In genomic region chr10:81330007-81330406, GRCm38 (mm10) we compare ENCODE assay signal across 8 mouse cellular contexts. TPM values are rescaled to one million over a fixed set of nuclear protein-coding genes. Genes with fewer than 3 reads are reported as not detected.
DNase-seq lines count a peak whose midpoint lies in the region; ATAC-seq lines count a peak whose summit lies in the region.

No protein-coding gene starts in this region.

- peaks cover 31% of the 10 kb centered on the region for H3K4me1 ChIP-seq in kidney, embryonic 14.5 days (ENCODE audit: control insufficient read depth, insufficient read depth, low read length)
- H3K4me1 ChIP-seq in stomach, embryonic 15.5 days = peaks cover 54% of the 10 kb centered on the region

- H3K4me3 ChIP-seq in kidney, embryonic 14.5 days (ENCODE audit: low read length) = peak overlapping the region; percentile 9; the same call in 1 of the 2 replicates
- H3K4me3 ChIP-seq in stomach, embryonic 15.5 days (replicated peaks) = peak overlapping the region; percentile 35

- peak overlapping the region; percentile 34; the same call in 1 of the 2 replicates for H3K4me2 ChIP-seq in kidney, embryonic 14.5 days (replicated peaks; ENCODE audit: low read depth, low read length)
- peak overlapping the region; percentile 56 for H3K4me2 ChIP-seq in stomach, embryonic 15.5 days

- H3K9me3 ChIP-seq in kidney, embryonic 14.5 days (ENCODE audit: control insufficient read depth, low read length) = no peaks in the 10 kb centered on the region
- H3K9me3 ChIP-seq in stomach, embryonic 15.5 days = no peaks in the 10 kb centered on the region

- H3K9ac ChIP-seq in kidney, embryonic 14.5 days (ENCODE audit: low read depth, low read length) = peak overlapping the region; percentile 34; the same call in 1 of the 2 replicates
- no peak overlapping the region for H3K9ac ChIP-seq in stomach, embryonic 15.5 days

- 61% methylated on average over 4 of the region's 4 CpGs for WGBS in kidney, embryonic 14.5 days
- WGBS in stomach, embryonic 15.5 days = 58% methylated on average over 4 of the region's 4 CpGs

- H3K27ac ChIP-seq in kidney, embryonic 14.5 days (ENCODE audit: low read depth, low read length) = peak overlapping the region; percentile 87
- peak overlapping the region; percentile 95 for H3K27ac ChIP-seq in stomach, embryonic 15.5 days

- peaks cover 23% of the 10 kb centered on the region for H3K36me3 ChIP-seq in kidney, embryonic 14.5 days (ENCODE audit: control insufficient read depth, insufficient read depth, low read length)
- H3K36me3 ChIP-seq in stomach, embryonic 15.5 days = peaks cover 22% of the 10 kb centered on the region

- peak; percentile 37 to 67 for DNase-seq in adrenal gland, adult (ENCODE audit: inconsistent age in 2 of 2, low spot score in 1 of 2)
- DNase-seq in adrenal gland, postnatal 25 days = no peak
- DNase-seq in testis, postnatal 10 days (ENCODE audit: low spot score) = peak; percentile 71
- no peak for DNase-seq in testis, postnatal 14 days (ENCODE audit: low spot score)
- no peak for DNase-seq in left cerebral cortex, postnatal 36 days (ENCODE audit: low spot score in 2 of 2)
- DNase-seq in frontal cortex, adult 2 months (ENCODE audit: extremely low spot score in 1 of 2, low spot score in 1 of 2) = no peak

- peaks cover 9% of the 10 kb centered on the region for H3K27me3 ChIP-seq in kidney, embryonic 14.5 days (ENCODE audit: control insufficient read depth, insufficient read depth, low read length)
- H3K27me3 ChIP-seq in stomach, embryonic 15.5 days (replicated peaks) = 0 out of 2 replicates have a peak, but pooled peaks cover 5% of the 10 kb centered on the region

- no peak for ATAC-seq in kidney, embryonic 14.5 days (ENCODE audit: low FRiP score, low TSS enrichment)
- no peak for ATAC-seq in stomach, embryonic 15.5 days (ENCODE audit: insufficient read depth, low FRiP score, low read depth)

- intact Hi-C loops in left cerebral cortex, postnatal 36 days (cut with DNase I) = no loop called here

RNA-seq across cellular contexts. Expression of gene Tbxa2r, which starts 1.5 kb away (rescaled TPM):
- 65.7 and 69.5 TPM in 2 replicates for total RNA-seq in adrenal gland, postnatal 25 days (2021)
- 8.7 and 10.1 TPM in 2 replicates for polyA plus RNA-seq in kidney, embryonic 14.5 days (2014; fragmentation: Nextera tagmentation; extraction: Ambion mirVana)
- polyA plus RNA-seq in stomach, embryonic 15.5 days (2015; fragmentation: Nextera tagmentation; extraction: Ambion mirVana) = 23.5 and 25.3 TPM in 2 replicates
- total RNA-seq in left cerebral cortex, postnatal 36 days (2021) = under 1 TPM; 0.45 to 0.99 TPM
- polyA plus RNA-seq in frontal cortex, adult 2 months (2012; rRNA removed) = 2.3 and 3.3 TPM in 2 replicates

RNA-seq across cellular contexts. Expression of gene Cactin, which starts 9.1 kb away (rescaled TPM):
- 44.0 and 45.7 TPM in 2 replicates for total RNA-seq in adrenal gland, postnatal 25 days (2021)
- 21.4 and 29.6 TPM in 2 replicates for polyA plus RNA-seq in kidney, embryonic 14.5 days (2014; fragmentation: Nextera tagmentation; extraction: Ambion mirVana)
- polyA plus RNA-seq in stomach, embryonic 15.5 days (2015; fragmentation: Nextera tagmentation; extraction: Ambion mirVana) = 40.5 and 40.9 TPM in 2 replicates
- 10 to 100 TPM; 29.7 to 31.7 TPM for total RNA-seq in left cerebral cortex, postnatal 36 days (2021)
- polyA plus RNA-seq in frontal cortex, adult 2 months (2012; rRNA removed) = 31.5 and 31.9 TPM in 2 replicates

RNA-seq across cellular contexts. Expression of gene Gipc3, which starts 13.1 kb away (rescaled TPM):
- 4.5 and 4.7 TPM in 2 replicates for total RNA-seq in adrenal gland, postnatal 25 days (2021)
- polyA plus RNA-seq in kidney, embryonic 14.5 days (2014; fragmentation: Nextera tagmentation; extraction: Ambion mirVana) = 0.05 and 0.07 TPM in 2 replicates
- polyA plus RNA-seq in stomach, embryonic 15.5 days (2015; fragmentation: Nextera tagmentation; extraction: Ambion mirVana) = 0.04 and 0.12 TPM in 2 replicates
- total RNA-seq in left cerebral cortex, postnatal 36 days (2021) = 1 to 10 TPM; 1.4 to 1.8 TPM
- 0.96 and 1.1 TPM in 2 replicates for polyA plus RNA-seq in frontal cortex, adult 2 months (2012; rRNA removed)

RNA-seq across cellular contexts. Expression of gene Hmg20b, which starts 20.3 kb away (rescaled TPM):
- 102 and 111 TPM in 2 replicates for total RNA-seq in adrenal gland, postnatal 25 days (2021)
- polyA plus RNA-seq in kidney, embryonic 14.5 days (2014; fragmentation: Nextera tagmentation; extraction: Ambion mirVana) = 115 and 119 TPM in 2 replicates
- 78.8 and 79.1 TPM in 2 replicates for polyA plus RNA-seq in stomach, embryonic 15.5 days (2015; fragmentation: Nextera tagmentation; extraction: Ambion mirVana)
- 10 to 100 TPM; 27.0 to 35.5 TPM for total RNA-seq in left cerebral cortex, postnatal 36 days (2021)
- 36.3 and 40.8 TPM in 2 replicates for polyA plus RNA-seq in frontal cortex, adult 2 months (2012; rRNA removed)

RNA-seq across cellular contexts. Expression of gene Mfsd12, which starts 27.3 kb away (rescaled TPM):
- total RNA-seq in adrenal gland, postnatal 25 days (2021) = 14.3 and 21.6 TPM in 2 replicates
- 4.1 and 4.6 TPM in 2 replicates for polyA plus RNA-seq in kidney, embryonic 14.5 days (2014; fragmentation: Nextera tagmentation; extraction: Ambion mirVana)
- 12.8 and 13.6 TPM in 2 replicates for polyA plus RNA-seq in stomach, embryonic 15.5 days (2015; fragmentation: Nextera tagmentation; extraction: Ambion mirVana)
- 10 to 100 TPM; 39.6 to 40.9 TPM for total RNA-seq in left cerebral cortex, postnatal 36 days (2021)
- 27.5 and 29.5 TPM in 2 replicates for polyA plus RNA-seq in frontal cortex, adult 2 months (2012; rRNA removed)

Comparison
In these comparisons a context has a peak if more than half of its experiments do, and no peak if none do; other contexts are left out.
1. DNase-seq: peak in adrenal gland, adult (2 of 2) and testis, postnatal 10 days (single experiment); none in adrenal gland, postnatal 25 days (single experiment), testis, postnatal 14 days (single experiment), left cerebral cortex, postnatal 36 days (0 of 2) and frontal cortex, adult 2 months (0 of 2).